In the genomic region with DNA sequence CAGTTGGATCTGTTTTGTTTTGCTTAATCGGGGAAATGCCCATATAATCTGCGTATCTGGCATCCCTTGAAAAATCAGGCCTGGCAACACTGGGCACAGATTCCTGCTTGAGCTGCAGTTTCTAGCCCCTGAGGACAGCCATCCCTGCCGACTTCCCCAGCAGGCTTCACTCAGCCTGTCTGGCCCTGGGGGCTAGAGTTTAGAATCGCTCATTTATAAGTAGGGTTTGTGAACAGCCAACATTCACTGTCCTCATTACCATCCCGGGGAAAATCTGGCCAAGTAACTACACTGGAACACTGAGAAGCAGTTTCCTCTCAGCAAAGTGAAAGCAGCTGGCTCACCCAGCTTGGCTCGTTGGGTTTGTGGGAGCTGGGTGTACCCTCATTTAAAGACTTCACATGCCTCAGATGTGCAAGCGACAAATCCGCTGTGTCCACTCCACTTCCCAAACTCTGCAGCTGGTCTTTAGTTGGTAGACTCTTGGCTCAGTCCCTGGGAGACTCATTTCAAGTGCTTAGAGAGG, we compare ENCODE assay signal across 8 mouse cellular contexts. TPM values are rescaled to one million over a fixed set of nuclear protein-coding genes. Genes with fewer than 3 reads are reported as not detected.
DNase-seq lines count a peak whose midpoint lies in the region; ATAC-seq and TF ChIP-seq lines count a peak whose summit lies in the region.

No protein-coding gene starts in this region.

- H3K27ac ChIP-seq in CH12.LX (ENCODE audit: insufficient read depth, low read depth), result no peak overlapping the region
- peak overlapping the region; percentile 71 for H3K27ac ChIP-seq in hindbrain, embryonic 15.5 days (replicated peaks)

- peak overlapping the region; percentile 53 for H3K9ac ChIP-seq in CH12.LX (ENCODE audit: insufficient read depth, low read depth)
- no peak overlapping the region; the same call in 1 of the 2 replicates for H3K9ac ChIP-seq in hindbrain, embryonic 15.5 days

- H3K4me1 ChIP-seq in CH12.LX (ENCODE audit: control insufficient read depth in 1 of 2, insufficient read depth in 2 of 2), result peaks cover 3 to 35% of the 10 kb centered on the region in 2 experiments
- peaks cover 10% of the 10 kb centered on the region for H3K4me1 ChIP-seq in hindbrain, embryonic 15.5 days (replicated peaks)

- H3K9me3 ChIP-seq in CH12.LX (replicated peaks; ENCODE audit: low read length), result no peaks in the 10 kb centered on the region
- no peaks in the 10 kb centered on the region for H3K9me3 ChIP-seq in hindbrain, embryonic 15.5 days

- no peak for TF ChIP-seq CTCF in CH12.LX (conservative IDR thresholded peaks at IDR 0.05 in 1 of 2, IDR thresholded peaks at IDR 0.05 in 1 of 2; ENCODE audit: low read depth in 2 of 2, low read length in 2 of 2)

- peak overlapping the region; percentile 67 for H3K4me2 ChIP-seq in CH12.LX (ENCODE audit: insufficient read depth, low read depth, poor library complexity, severe bottlenecking)
- H3K4me2 ChIP-seq in hindbrain, embryonic 15.5 days, result peak overlapping the region; percentile 27; the same call in 1 of the 2 replicates

- no peaks in the 10 kb centered on the region for H3K27me3 ChIP-seq in CH12.LX (replicated peaks)
- no peaks in the 10 kb centered on the region for H3K27me3 ChIP-seq in hindbrain, embryonic 15.5 days

- H3K36me3 ChIP-seq in CH12.LX (replicated peaks in 1 of 2; ENCODE audit: control insufficient read depth in 1 of 2, insufficient read depth in 1 of 2, low read length in 1 of 2), result no peaks in the 10 kb centered on the region
- H3K36me3 ChIP-seq in hindbrain, embryonic 15.5 days, result no peaks in the 10 kb centered on the region

- no peak for TF ChIP-seq POLR2A in CH12.LX (IDR thresholded peaks at IDR 0.05; ENCODE audit: low read depth, low read length)

- H3K4me3 ChIP-seq in CH12.LX (replicated peaks in 1 of 3; ENCODE audit: low read depth in 2 of 3, low read length in 2 of 3, poor library complexity in 1 of 3), result peak overlapping the region in 1 of 3 experiments; percentile 7
- H3K4me3 ChIP-seq in hindbrain, embryonic 15.5 days, result no peak overlapping the region

- TF ChIP-seq RAD21 in CH12.LX (IDR thresholded peaks at IDR 0.05; ENCODE audit: low read depth, low read length), result no peak

- TF ChIP-seq EP300 in CH12.LX (IDR thresholded peaks at IDR 0.05; ENCODE audit: low read length), result no peak

- no peaks in the 10 kb centered on the region for H3K79me2 ChIP-seq in CH12.LX (replicated peaks; ENCODE audit: control insufficient read depth, extremely low read depth, insufficient read depth, poor library complexity, severe bottlenecking)

- dilution Hi-C loops in CH12.LX (cut with MboI; ENCODE audit: extremely low pct_ligation_motif_present, extremely low pct_unique_long_range_greater_than_20kb, low sequenced_read_pairs), result no loop called here

- no peak for DNase-seq in CH12.LX (ENCODE audit: extremely low read depth)
- peak; percentile 77 for DNase-seq in cerebellum, adult 11-12 months
- DNase-seq in frontal cortex, postnatal 14 days (ENCODE audit: low spot score in 2 of 2), result peak; percentile 40 to 75
- peak; percentile 65 for DNase-seq in left cerebral cortex, adult 11 months (ENCODE audit: low spot score)
- peak; percentile 53 for DNase-seq in testis, postnatal 10 days (ENCODE audit: low spot score)
- DNase-seq in thymus, postnatal 10 days (ENCODE audit: low spot score in 2 of 2), result no peak

- in situ Hi-C loops in CH12.LX (cut with MboI; ENCODE audit: low pct_ligation_motif_present, low pct_unique_long_range_greater_than_20kb, low sequenced_read_pairs), result no loop called here

- WGBS in hindbrain, embryonic 15.5 days, result 24% methylated on average over 8 of the region's 8 CpGs

- ATAC-seq in hindbrain, embryonic 15.5 days (ENCODE audit: low FRiP score, low read depth), result peak; percentile 76
- ATAC-seq in megakaryocyte progenitor cell, adult 5-6 weeks (replicated peaks; ENCODE audit: poor library complexity), result 0 out of 2 replicates have a peak, but pooled peaks have one; percentile 9

TF ChIP-seq in CH12.LX, 34 proteins besides CTCF, POLR2A, EP300 and RAD21:
- TF ChIP-seq TCF12 (IDR thresholded peaks at IDR 0.05; ENCODE audit: low read depth, low read length) (no peak), MAZ (IDR thresholded peaks at IDR 0.05; ENCODE audit: low read depth, low read length) (no peak), MYC (IDR thresholded peaks at IDR 0.05; ENCODE audit: low read depth, low read length) (no peak), CHD2 (IDR thresholded peaks at IDR 0.05; ENCODE audit: low read length) (no peak), USF2 (conservative IDR thresholded peaks at IDR 0.05; ENCODE audit: low read depth, low read length) (no peak), ETS1 (conservative IDR thresholded peaks at IDR 0.05; ENCODE audit: low read depth, low read length) (no peak), SIN3A (IDR thresholded peaks at IDR 0.05; ENCODE audit: low read length) (no peak), E2F4 (IDR thresholded peaks at IDR 0.05; ENCODE audit: insufficient replicate concordance, low read depth, low read length) (no peak)

RNA-seq across cellular contexts. Expression of a gene that starts 49.2 kb away (rescaled TPM):
- total RNA-seq in CH12.LX (2012; rRNA removed), result 118 and 132 TPM in 2 replicates
- 222 and 227 TPM in 2 replicates for total RNA-seq in CH12.LX (2014; rRNA removed)
- polyA plus RNA-seq in CH12.LX (2012; ENCODE audit: insufficient read length, low read depth), result 163 and 165 TPM in 2 replicates
- polyA plus RNA-seq in hindbrain, embryonic 15.5 days (2015; fragmentation: Nextera tagmentation; extraction: Ambion mirVana), result 162 and 163 TPM in 2 replicates
- 436 and 450 TPM in 2 replicates for total RNA-seq in megakaryocyte progenitor cell, adult 5-6 weeks (2015)
- total RNA-seq in megakaryocyte progenitor cell, adult 5-6 weeks (2017), result 368 and 395 TPM in 2 replicates

Comparison
In these comparisons a context has a peak if more than half of its experiments do, and no peak if none do; other contexts are left out.
1. DNase-seq: peak in cerebellum, adult 11-12 months (single experiment), frontal cortex, postnatal 14 days (2 of 2), left cerebral cortex, adult 11 months (single experiment) and testis, postnatal 10 days (single experiment); none in CH12.LX (single experiment) and thymus, postnatal 10 days (0 of 2).